Mouse (Mus musculus) myocyte (in vitro differentiated cells): Measurements from ENCODE around the gene Nova1. TPM values are rescaled to one million over a fixed set of nuclear protein-coding genes. Genes with fewer than 3 reads are reported as not detected.

Experiments used
- H3K27me3 ChIP-seq: one replicate; pipeline ENCODE4 v1.6.1; 2011; ENCODE audit not compliant: control insufficient read depth, insufficient read depth, insufficient read length
- H3K36me3 ChIP-seq: one replicate; pipeline ENCODE4 v1.6.1; 2011; ENCODE audit not compliant: control insufficient read depth, insufficient read depth
- H3K4me2 ChIP-seq: one replicate; pipeline ENCODE4 v1.6.1; 2011; ENCODE audit warnings: low read depth, control low read depth
- H3K4me3 ChIP-seq: one replicate; pipeline ENCODE4 v1.5.1; 2011; ENCODE audit warnings: mild to moderate bottlenecking, control low read depth, moderate library complexity
- H3K79me2 ChIP-seq: one replicate; pipeline ENCODE4 v1.6.1; 2011; ENCODE audit not compliant: control insufficient read depth, insufficient read depth
- H3ac ChIP-seq: one replicate; pipeline ENCODE4 v1.6.1; 2011; ENCODE audit not compliant: control insufficient read depth, insufficient read length
- CEBPB ChIP-seq: IDR thresholded peaks from 2 replicates; pipeline ENCODE4 v1.6.1; 2011; ENCODE audit warnings: mild to moderate bottlenecking, moderate library complexity; ENCODE audit not compliant: poor library complexity, insufficient read depth, severe bottlenecking
- E2F4 ChIP-seq: IDR thresholded peaks from one replicate; pipeline ENCODE4 v1.6.1; 2011; ENCODE audit warnings: mild to moderate bottlenecking, control low read depth, moderate library complexity; ENCODE audit not compliant: insufficient read depth
- MAX ChIP-seq: IDR thresholded peaks from one replicate; pipeline ENCODE4 v1.6.1; 2011; ENCODE audit warnings: low read depth, mild to moderate bottlenecking, control low read depth
- MYOD1 ChIP-seq, 3 experiments: IDR thresholded peaks; one replicate each; pipeline ENCODE4 v1.6.1; 2011; ENCODE audit warnings: control low read depth in 2 of 3, low read depth in 2 of 3, mild to moderate bottlenecking in 2 of 3, moderate library complexity in 1 of 3; ENCODE audit not compliant: insufficient read length in 2 of 3, control insufficient read depth in 1 of 3
- MYOG ChIP-seq, 3 experiments: IDR thresholded peaks; one replicate each; pipeline ENCODE4 v1.6.1; 2011; ENCODE audit warnings: control low read depth in 2 of 3, low read depth in 2 of 3, mild to moderate bottlenecking in 2 of 3; ENCODE audit not compliant: insufficient read length in 2 of 3, control insufficient read depth in 1 of 3, insufficient read depth in 1 of 3
- POLR2A ChIP-seq: IDR thresholded peaks from one replicate; pipeline ENCODE4 v1.6.1; 2011; ENCODE audit warnings: low read depth, mild to moderate bottlenecking, control low read depth, moderate library complexity; ENCODE audit not compliant: insufficient read length
- POLR2AphosphoS2 ChIP-seq: IDR thresholded peaks from one replicate; pipeline ENCODE4 v1.6.1; 2011; ENCODE audit warnings: low read depth, control low read depth; ENCODE audit not compliant: insufficient read length
- REST ChIP-seq: IDR thresholded peaks from one replicate; pipeline ENCODE4 v1.6.1; 2011; ENCODE audit warnings: mild to moderate bottlenecking, control low read depth, moderate library complexity; ENCODE audit not compliant: insufficient read depth, insufficient read length
- SRF ChIP-seq: IDR thresholded peaks from one replicate; pipeline ENCODE4 v1.6.1; 2011; ENCODE audit warnings: low read depth; ENCODE audit not compliant: control insufficient read depth, insufficient read length
- TCF12 ChIP-seq: IDR thresholded peaks from one replicate; pipeline ENCODE4 v1.6.1; 2011; ENCODE audit warnings: mild to moderate bottlenecking, control low read depth; ENCODE audit not compliant: poor library complexity, insufficient read depth, severe bottlenecking
- TCF3 ChIP-seq: IDR thresholded peaks from one replicate; pipeline ENCODE4 v1.6.1; 2011; ENCODE audit warnings: low read depth, control low read depth; ENCODE audit not compliant: insufficient read length
- USF1 ChIP-seq: IDR thresholded peaks from one replicate; pipeline ENCODE4 v1.6.1; 2011; ENCODE audit warnings: low read depth, mild to moderate bottlenecking, control low read depth, moderate library complexity
- polyA plus RNA-seq: library from polyadenylated mRNA; unstranded; fragments of >200 nt; fragmentation: generic; extraction: Trizol; gene quantifications from one replicate; pipeline ENCODE4 v1.2.1, GENCODE M21; 2012; ENCODE audit warnings: missing spikeins

Gene Nova1
- polyA plus RNA-seq, 1 experiment: not detected

DNA sequence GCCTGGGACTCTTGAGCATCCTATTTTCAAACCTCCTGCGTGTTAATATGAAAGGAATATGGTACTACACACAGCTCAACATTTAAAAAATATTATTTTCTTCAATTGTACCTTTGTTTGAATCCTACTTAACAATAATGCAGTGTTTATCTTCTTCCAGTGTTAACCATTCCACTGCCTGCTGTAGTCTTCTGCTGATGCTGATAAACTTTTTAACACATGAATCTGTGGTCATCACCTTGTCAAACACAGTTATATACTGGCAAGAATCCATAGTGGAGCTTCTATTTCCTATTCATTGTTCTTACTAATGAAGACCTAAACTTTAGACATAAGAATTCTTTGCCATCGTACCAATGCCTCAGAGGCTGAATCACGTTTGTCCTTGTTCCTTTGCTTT is 65.6 kb downstream of the Nova1 start:
- Histone ChIP-seq H3K4me3 (no peak overlapping the region), H3K4me2 (no peak overlapping the region), H3K27me3 (no peaks in the 10 kb centered on the region), H3ac (no peak overlapping the region), H3K36me3 (no peaks in the 10 kb centered on the region), H3K79me2 (no peaks in the 10 kb centered on the region)
- no peak for TF ChIP-seq E2F4
- TF ChIP-seq MYOD1 (IDR thresholded peaks at IDR 0.05; ENCODE audit: control insufficient read depth in 1 of 3, insufficient read length in 2 of 3, low read depth in 2 of 3): no peak
- TF ChIP-seq MAX: no peak
- no peak for TF ChIP-seq SRF
- no peak for TF ChIP-seq POLR2AphosphoS2

GRCm38 (mm10) chr12:46733261-46733660 is 85.5 kb downstream of the Nova1 start:
- TF ChIP-seq POLR2AphosphoS2 (no peak), TCF3 (no peak), USF1 (no peak), MYOD1 (IDR thresholded peaks at IDR 0.05; ENCODE audit: control insufficient read depth in 1 of 3, insufficient read length in 2 of 3, low read depth in 2 of 3) (no peak), E2F4 (no peak), REST (no peak), MYOG (IDR thresholded peaks at IDR 0.05; ENCODE audit: control insufficient read depth in 1 of 3, insufficient read depth in 1 of 3, insufficient read length in 2 of 3, low read depth in 2 of 3) (no peak), SRF (no peak), TCF12 (no peak), POLR2A (no peak), MAX (no peak), CEBPB (no peak)
- no peak overlapping the region for H3K4me2 ChIP-seq
- H3K27me3 ChIP-seq: no peaks in the 10 kb centered on the region
- H3ac ChIP-seq: no peak overlapping the region
- H3K79me2 ChIP-seq: no peaks in the 10 kb centered on the region
- no peaks in the 10 kb centered on the region for H3K36me3 ChIP-seq
- H3K4me3 ChIP-seq: no peak overlapping the region

DNA sequence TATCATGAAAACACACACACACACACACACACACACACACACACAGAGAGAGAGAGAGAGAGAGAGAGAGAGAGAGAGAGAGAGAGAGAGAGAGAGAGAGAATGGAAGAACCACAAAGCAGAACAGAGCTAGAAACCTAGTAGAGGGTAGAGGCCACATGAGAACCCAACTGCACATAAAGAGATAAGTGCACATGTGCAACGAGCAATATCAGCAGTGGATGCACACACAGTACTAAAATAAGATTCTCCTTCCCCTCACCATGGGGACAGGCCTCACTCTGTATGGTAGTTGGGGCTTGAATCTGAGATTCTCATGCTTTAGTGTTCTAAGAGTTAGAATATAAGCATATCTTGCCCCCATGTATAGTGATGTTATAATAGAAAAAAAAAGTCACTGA is 86.8 kb downstream of the Nova1 start:
- H3K4me2 ChIP-seq: no peak overlapping the region
- no peaks in the 10 kb centered on the region for H3K79me2 ChIP-seq
- no peak overlapping the region for H3K4me3 ChIP-seq
- H3K27me3 ChIP-seq: no peaks in the 10 kb centered on the region
- TF ChIP-seq TCF3 (no peak), CEBPB (no peak), TCF12 (no peak), POLR2AphosphoS2 (no peak), MYOG (IDR thresholded peaks at IDR 0.05; ENCODE audit: control insufficient read depth in 1 of 3, insufficient read depth in 1 of 3, insufficient read length in 2 of 3, low read depth in 2 of 3) (no peak), MYOD1 (IDR thresholded peaks at IDR 0.05; ENCODE audit: control insufficient read depth in 1 of 3, insufficient read length in 2 of 3, low read depth in 2 of 3) (no peak), REST (no peak), E2F4 (no peak), POLR2A (no peak), SRF (no peak), MAX (no peak), USF1 (no peak)
- no peak overlapping the region for H3ac ChIP-seq
- no peaks in the 10 kb centered on the region for H3K36me3 ChIP-seq

DNA sequence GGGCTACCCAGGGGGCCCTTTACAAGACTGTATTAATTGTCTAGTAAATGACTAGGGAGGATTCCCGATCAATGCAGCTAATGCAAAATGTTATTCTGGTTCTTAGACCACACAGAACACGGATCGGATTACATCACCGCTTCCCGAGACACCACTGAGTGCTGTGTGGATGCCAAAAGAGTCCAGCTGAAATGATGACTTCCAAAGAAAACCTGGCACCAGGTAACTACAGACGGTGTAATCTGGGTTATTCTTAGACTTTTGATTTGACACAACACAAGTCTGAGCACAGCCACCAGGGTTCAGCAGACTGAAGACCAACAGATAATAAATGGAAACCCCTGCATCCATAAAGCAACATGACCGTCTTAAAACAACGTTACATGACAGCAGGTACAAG is 96.8 kb downstream of the Nova1 start:
- TF ChIP-seq E2F4: no peak
- TF ChIP-seq USF1: no peak
- no peak for TF ChIP-seq TCF3
- TF ChIP-seq SRF: no peak
- no peak for TF ChIP-seq TCF12
- no peak for TF ChIP-seq POLR2AphosphoS2
- no peak for TF ChIP-seq CEBPB
- TF ChIP-seq MYOG (IDR thresholded peaks at IDR 0.05; ENCODE audit: control insufficient read depth in 1 of 3, insufficient read depth in 1 of 3, insufficient read length in 2 of 3, low read depth in 2 of 3): no peak
- TF ChIP-seq MYOD1 (IDR thresholded peaks at IDR 0.05; ENCODE audit: control insufficient read depth in 1 of 3, insufficient read length in 2 of 3, low read depth in 2 of 3): no peak
- no peak for TF ChIP-seq POLR2A
- no peak for TF ChIP-seq MAX
- no peak for TF ChIP-seq REST
- no peaks in the 10 kb centered on the region for H3K36me3 ChIP-seq
- no peaks in the 10 kb centered on the region for H3K27me3 ChIP-seq
- no peak overlapping the region for H3ac ChIP-seq
- H3K79me2 ChIP-seq: no peaks in the 10 kb centered on the region
- no peak overlapping the region for H3K4me3 ChIP-seq
- H3K4me2 ChIP-seq: no peak overlapping the region

DNA sequence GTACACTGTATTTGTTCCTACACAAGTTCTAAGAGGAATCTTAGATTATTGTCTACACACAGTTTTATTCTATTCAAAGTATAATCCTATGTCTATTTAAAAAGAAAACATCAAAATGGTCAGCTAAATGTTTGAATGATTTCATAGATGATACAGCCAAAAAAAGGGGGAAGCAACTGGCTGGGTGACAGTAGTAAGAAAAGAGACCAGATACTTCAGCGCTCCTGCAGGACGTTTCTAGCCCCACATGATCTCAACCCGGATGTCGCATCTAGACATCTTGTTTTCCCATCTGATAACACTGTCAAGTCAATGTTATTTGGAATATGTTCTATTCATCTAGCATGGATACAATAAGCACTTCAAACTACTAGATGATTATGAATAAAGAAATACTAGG is 99.7 kb downstream of the Nova1 start:
- no peak overlapping the region for H3K4me2 ChIP-seq
- H3K36me3 ChIP-seq: no peaks in the 10 kb centered on the region
- H3ac ChIP-seq: no peak overlapping the region
- no peaks in the 10 kb centered on the region for H3K27me3 ChIP-seq
- no peak for TF ChIP-seq POLR2AphosphoS2
- TF ChIP-seq TCF12: no peak
- no peak for TF ChIP-seq TCF3
- no peak for TF ChIP-seq POLR2A
- H3K79me2 ChIP-seq: no peaks in the 10 kb centered on the region
- no peak overlapping the region for H3K4me3 ChIP-seq
